Mouse (Mus musculus) midbrain, embryonic 15.5 days (tissue): Measurements from ENCODE around the gene Ptk7. TPM values are rescaled to one million over a fixed set of nuclear protein-coding genes. Genes with fewer than 3 reads are reported as not detected.

Source experiments
- ATAC-seq: fragments of 200-750 bp; cut with Nextera tagmentation; replicated peaks from 2 replicates; pipeline ENCODE4 v1.8.0; 2017; ENCODE audit warnings: moderate TSS enrichment
- H3K27ac ChIP-seq: fragments of 300-500 bp; sonication (generic); 2 replicates; pipeline ENCODE4 v1.5.1; 2015; ENCODE audit warnings: mild to moderate bottlenecking, inconsistent platforms
- H3K27me3 ChIP-seq: fragments of 300-500 bp; sonication (generic); replicated peaks from 2 replicates; pipeline ENCODE4 v1.6.1; 2015; ENCODE audit warnings: inconsistent platforms
- H3K36me3 ChIP-seq: fragments of 300-500 bp; sonication (generic); replicated peaks from 2 replicates; pipeline ENCODE4 v1.6.1; 2015; ENCODE audit warnings: inconsistent platforms
- H3K4me1 ChIP-seq: fragments of 300-500 bp; sonication (generic); 2 replicates; pipeline ENCODE4 v1.6.1; 2015; ENCODE audit warnings: inconsistent platforms
- H3K4me2 ChIP-seq: fragments of 300-500 bp; sonication (generic); 2 replicates; pipeline ENCODE4 v1.6.1; 2015; ENCODE audit warnings: inconsistent platforms, mild to moderate bottlenecking, moderate library complexity
- H3K4me3 ChIP-seq: fragments of 300-500 bp; sonication (generic); 2 replicates; pipeline ENCODE4 v1.5.1; 2015; ENCODE audit warnings: mild to moderate bottlenecking, inconsistent platforms
- H3K9ac ChIP-seq: fragments of 300-500 bp; sonication (generic); 2 replicates; pipeline ENCODE4 v1.6.1; 2015; ENCODE audit warnings: mild to moderate bottlenecking, inconsistent platforms
- H3K9me3 ChIP-seq: fragments of 300-500 bp; sonication (generic); 2 replicates; pipeline ENCODE4 v1.6.1; 2016; ENCODE audit warnings: inconsistent platforms
- WGBS: fragments of 180-500 bp; shearing (Covaris S2); methylation state at CpG from one replicate; pipeline ENCODE4 v1.1.7; 2015; ENCODE audit warnings: mixed read lengths; 5-methylcytosine and 5-hydroxymethylcytosine counted together
- polyA plus RNA-seq: library from polyadenylated mRNA; unstranded; fragments of >200 nt; fragmentation: Nextera tagmentation; extraction: Ambion mirVana; gene quantifications from 2 replicates; pipeline ENCODE4 v1.2.1, GENCODE M21; 2015

The Ptk7 gene
- polyA plus RNA-seq, 1 experiment from 2014 or later, result 34.8 TPM

DNA sequence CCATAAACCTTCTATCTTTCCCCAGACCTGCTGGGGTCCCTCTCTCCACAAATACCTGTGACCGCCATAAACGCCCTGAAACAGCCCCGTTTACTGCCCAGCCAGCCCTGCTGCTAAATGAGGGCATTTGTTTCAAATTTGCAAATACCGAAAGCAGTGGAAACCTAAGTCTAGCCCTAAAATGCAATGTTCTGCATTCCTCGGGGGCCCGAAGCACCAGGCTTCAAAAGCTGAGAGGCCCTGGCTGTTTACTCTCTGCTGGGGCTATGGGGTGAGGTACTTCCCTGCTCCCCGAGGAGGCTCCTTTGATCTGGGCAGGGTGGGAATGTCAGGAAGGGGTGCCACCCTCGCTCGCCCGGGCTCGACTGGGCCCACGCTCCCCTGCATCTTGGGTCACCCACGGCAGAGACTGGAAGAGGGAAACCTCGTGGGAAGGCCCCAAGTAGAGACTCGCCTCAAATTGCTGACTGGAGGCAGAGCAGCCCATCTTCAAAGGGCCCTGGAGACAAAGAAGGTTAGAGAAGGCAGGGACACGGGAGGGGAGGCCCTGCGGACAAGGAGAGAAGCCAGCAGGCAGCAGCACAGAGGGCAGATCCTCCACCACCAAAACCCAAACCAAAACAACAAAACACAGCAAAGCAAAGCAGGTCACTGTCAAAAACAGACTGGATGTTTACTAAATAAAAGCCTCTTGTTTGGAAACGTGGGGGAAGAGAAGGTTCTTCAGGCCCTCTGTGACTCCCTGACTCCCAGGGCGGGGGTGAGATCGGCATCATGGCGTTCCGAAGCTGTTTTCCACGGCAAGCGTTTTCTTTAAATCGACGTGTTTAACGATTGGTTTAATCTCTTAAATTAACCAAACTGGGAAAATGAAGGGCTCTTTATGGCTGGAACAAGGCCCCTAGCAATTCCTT lies 10.3 kb downstream of the Ptk7 start:
- Histone ChIP-seq H3K4me2 (peak overlapping the region; percentile 35), H3K4me1 (peaks cover 45% of the 10 kb centered on the region), H3K27ac (peak overlapping the region; percentile 77), H3K4me3 (no peak overlapping the region), H3K9ac (peak overlapping the region; percentile 33), H3K9me3 (no peaks in the 10 kb centered on the region), H3K27me3 (no peaks in the 10 kb centered on the region), H3K36me3 (no peaks in the 10 kb centered on the region)
- WGBS, result 7% methylated on average over 27 of the region's 27 CpGs
- 0 out of 2 replicates have a peak, but pooled peaks have one; percentile 10 for ATAC-seq

DNA sequence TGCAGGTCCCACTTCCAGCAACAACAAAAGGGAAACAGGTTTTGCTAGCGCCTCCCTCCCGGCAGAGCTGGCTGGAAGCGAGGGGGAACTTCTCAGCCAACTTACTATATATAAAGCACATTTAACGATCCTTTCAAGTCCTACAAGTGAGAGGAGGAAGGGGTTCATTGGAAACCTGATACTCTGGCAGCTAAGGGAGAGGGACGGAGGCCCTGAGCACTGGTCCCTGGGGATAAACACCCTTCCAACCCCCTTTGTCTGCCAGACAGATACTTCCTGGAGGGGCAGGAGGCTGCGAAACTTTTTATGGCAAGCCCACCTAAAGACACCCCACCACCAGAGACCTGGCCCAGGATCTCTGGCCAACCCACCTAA lies 10.9 kb downstream of the Ptk7 start:
- H3K36me3 ChIP-seq, result no peaks in the 10 kb centered on the region
- H3K4me2 ChIP-seq, result peak overlapping the region; percentile 35
- H3K4me1 ChIP-seq, result peaks cover 39% of the 10 kb centered on the region
- H3K4me3 ChIP-seq, result no peak overlapping the region
- ATAC-seq, result no peak
- WGBS, result 16% methylated on average over 6 of the region's 6 CpGs
- peak overlapping the region; percentile 77 for H3K27ac ChIP-seq
- H3K9ac ChIP-seq, result peak overlapping the region; percentile 33; the same call in 1 of the 2 replicates
- H3K9me3 ChIP-seq, result no peaks in the 10 kb centered on the region
- H3K27me3 ChIP-seq, result no peaks in the 10 kb centered on the region

DNA sequence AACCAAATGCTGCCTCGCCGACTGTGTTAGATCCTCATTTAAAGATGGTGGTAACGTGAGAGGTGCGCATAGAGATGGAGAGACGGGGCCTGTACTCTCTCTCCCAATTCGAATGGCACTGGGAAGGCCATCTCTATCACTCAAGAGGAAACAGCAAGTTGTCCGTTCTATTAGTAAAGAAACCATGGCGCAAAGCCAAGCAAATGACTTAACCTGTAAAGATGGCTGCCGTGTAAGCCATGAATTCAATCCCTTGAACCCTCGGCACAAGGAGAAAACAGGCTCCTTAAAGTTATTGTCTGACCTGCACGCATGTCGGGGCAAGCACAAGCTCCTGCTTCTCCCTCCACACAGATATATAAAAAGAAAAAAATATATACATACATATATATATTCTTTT lies 11.5 kb downstream of the Ptk7 start:
- no peaks in the 10 kb centered on the region for H3K27me3 ChIP-seq
- H3K4me2 ChIP-seq, result no peak overlapping the region
- no peaks in the 10 kb centered on the region for H3K36me3 ChIP-seq
- H3K9me3 ChIP-seq, result no peaks in the 10 kb centered on the region
- WGBS, result 71% methylated on average over 12 of the region's 12 CpGs
- H3K4me1 ChIP-seq, result peaks cover 40% of the 10 kb centered on the region
- H3K27ac ChIP-seq, result no peak overlapping the region
- H3K9ac ChIP-seq, result no peak overlapping the region
- no peak overlapping the region for H3K4me3 ChIP-seq
- no peak for ATAC-seq

DNA sequence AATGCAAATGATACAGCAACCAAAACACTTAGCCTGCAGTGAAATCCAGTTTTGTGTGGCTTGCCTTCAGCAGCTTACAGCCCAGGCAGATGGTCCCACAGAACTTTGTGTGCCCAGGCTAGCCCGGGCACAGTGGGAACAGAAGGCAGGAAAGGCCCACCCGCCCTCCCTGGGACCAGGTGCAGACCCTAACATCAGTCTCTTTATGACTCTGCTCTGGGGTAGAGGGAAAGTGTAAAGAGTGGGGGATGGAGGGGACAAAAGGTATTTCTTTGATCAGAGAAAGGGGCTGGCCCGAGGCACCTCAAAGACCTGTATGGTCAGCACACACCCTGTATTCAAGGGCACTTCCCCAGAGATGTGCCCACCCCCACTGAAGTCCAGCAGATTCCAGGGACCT lies 16.1 kb downstream of the Ptk7 start:
- no peak for ATAC-seq
- Histone ChIP-seq H3K4me2 (no peak overlapping the region), H3K9me3 (no peaks in the 10 kb centered on the region), H3K27ac (no peak overlapping the region), H3K4me1 (peaks cover 12% of the 10 kb centered on the region), H3K4me3 (no peak overlapping the region), H3K27me3 (no peaks in the 10 kb centered on the region), H3K36me3 (no peaks in the 10 kb centered on the region), H3K9ac (no peak overlapping the region)
- WGBS, result 51% methylated on average over 3 of the region's 3 CpGs

DNA sequence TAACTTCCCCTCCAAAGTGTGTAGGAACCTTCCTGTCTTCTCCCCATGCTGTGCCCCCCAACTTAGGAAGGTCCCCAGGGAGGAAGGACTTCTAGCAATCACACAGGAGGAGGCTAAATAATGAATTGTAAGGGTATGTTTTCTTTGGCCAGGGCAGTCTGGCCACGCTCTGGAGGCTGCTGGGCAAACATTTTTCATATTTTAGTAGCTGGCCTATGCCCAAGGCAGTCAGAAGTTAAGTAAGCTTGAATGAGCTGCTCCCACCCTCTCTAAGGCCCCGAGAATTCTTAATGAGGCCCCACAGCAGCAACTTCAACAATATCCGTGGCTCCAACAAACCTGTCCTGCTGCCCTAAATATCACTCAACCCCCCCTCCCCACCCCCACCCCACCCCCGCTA lies 16.5 kb downstream of the Ptk7 start:
- Histone ChIP-seq H3K9ac (no peak overlapping the region), H3K27ac (no peak overlapping the region), H3K4me2 (no peak overlapping the region), H3K27me3 (no peaks in the 10 kb centered on the region), H3K36me3 (no peaks in the 10 kb centered on the region), H3K4me1 (peaks cover 8% of the 10 kb centered on the region; the same call in 1 of the 2 replicates), H3K4me3 (no peak overlapping the region), H3K9me3 (no peaks in the 10 kb centered on the region)
- no peak for ATAC-seq
- WGBS, result 39% methylated on average over 4 of the region's 4 CpGs

DNA sequence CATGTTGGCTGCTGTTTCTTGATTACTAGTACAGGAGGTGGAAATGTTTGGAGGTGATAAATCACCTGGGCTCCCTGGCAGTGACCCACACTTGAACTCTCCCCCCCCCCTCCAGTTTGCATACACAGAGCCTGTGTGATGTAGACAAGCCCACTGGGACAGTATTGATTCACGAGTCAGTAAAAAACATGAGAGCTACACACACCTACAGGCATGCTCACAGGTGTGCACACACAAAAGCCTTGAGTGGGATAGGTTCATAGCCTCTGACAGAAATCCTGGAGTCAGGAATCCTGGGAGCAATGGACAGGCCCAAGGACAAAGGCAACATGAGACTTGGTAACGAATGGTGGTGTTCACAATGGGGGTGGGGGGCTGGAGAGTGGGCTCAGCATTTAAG lies 17.1 kb downstream of the Ptk7 start:
- 62% methylated on average over 2 of the region's 2 CpGs for WGBS
- Histone ChIP-seq H3K4me3 (no peak overlapping the region), H3K36me3 (no peaks in the 10 kb centered on the region), H3K9ac (no peak overlapping the region), H3K27ac (no peak overlapping the region), H3K4me2 (no peak overlapping the region), H3K4me1 (peaks cover 6% of the 10 kb centered on the region; the same call in 1 of the 2 replicates), H3K9me3 (no peaks in the 10 kb centered on the region), H3K27me3 (no peaks in the 10 kb centered on the region)
- no peak for ATAC-seq

DNA sequence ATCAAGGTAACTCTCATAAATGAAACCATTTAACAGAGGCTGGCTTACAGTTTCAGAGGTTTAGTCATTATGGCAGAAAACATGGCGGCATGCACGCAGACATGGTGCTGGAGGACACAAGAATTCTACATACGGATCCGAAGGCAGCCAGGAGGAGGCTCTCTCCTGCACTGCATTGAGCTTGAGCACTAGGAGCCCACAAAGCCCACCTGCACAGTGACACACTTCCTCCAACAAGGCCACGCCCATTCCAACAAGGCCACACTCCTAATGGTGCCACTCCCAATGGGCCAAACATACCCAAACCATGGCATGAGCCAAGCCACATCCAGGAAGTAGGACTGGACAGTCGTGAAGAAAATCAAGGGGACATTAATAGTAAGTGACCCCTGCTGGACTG lies 18.0 kb downstream of the Ptk7 start:
- H3K9ac ChIP-seq, result no peak overlapping the region
- peaks cover 6% of the 10 kb centered on the region; the same call in 1 of the 2 replicates for H3K4me1 ChIP-seq
- no peaks in the 10 kb centered on the region for H3K36me3 ChIP-seq
- no peaks in the 10 kb centered on the region for H3K9me3 ChIP-seq
- no peak overlapping the region for H3K4me2 ChIP-seq
- H3K27ac ChIP-seq, result no peak overlapping the region
- WGBS, result 93% methylated on average over 6 of the region's 6 CpGs
- no peak overlapping the region for H3K4me3 ChIP-seq
- ATAC-seq, result no peak
- H3K27me3 ChIP-seq, result no peaks in the 10 kb centered on the region

DNA sequence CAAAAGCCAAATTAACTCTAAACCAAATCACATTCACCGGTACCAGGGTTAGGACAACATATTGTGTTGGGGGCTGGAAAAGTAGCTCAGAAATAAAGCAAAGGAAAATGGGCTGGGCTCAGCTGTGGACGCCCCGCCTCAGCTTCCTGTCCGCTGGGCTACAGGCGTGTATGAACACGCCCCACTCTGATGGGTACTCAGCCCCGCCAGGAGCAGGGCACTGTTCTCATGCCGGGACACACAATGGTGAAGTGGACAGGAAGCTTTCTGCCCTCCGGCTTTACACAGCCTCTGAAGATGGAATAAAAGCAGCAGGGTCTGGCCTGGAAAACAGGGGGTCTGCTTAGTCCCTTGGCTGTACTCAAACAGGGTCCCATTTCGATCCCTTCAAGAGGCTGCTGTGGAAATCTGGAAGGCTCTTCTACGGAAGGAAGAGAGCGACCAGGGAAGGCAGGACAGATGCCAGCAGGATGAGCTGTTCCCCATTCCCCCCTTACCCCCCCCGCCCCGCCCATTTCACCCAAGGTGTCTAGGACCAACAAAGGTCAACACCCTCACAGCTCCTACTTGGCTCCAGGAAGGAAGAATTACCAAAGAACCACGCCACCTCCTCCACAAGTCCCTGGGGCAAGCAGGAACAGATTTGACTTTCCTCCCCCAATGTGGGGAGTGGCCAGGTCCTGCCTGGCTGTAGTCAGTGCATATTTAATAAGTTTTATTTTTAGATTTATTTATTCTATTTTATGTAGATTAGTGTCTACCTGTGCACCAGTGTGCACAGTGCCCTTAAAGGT lies 19.4 kb downstream of the Ptk7 start:
- no peaks in the 10 kb centered on the region for H3K36me3 ChIP-seq
- no peak for ATAC-seq
- H3K9ac ChIP-seq, result no peak overlapping the region
- no peak overlapping the region for H3K4me2 ChIP-seq
- no peaks in the 10 kb centered on the region for H3K9me3 ChIP-seq
- H3K4me1 ChIP-seq, result peaks cover 15% of the 10 kb centered on the region
- no peak overlapping the region for H3K27ac ChIP-seq
- H3K27me3 ChIP-seq, result no peaks in the 10 kb centered on the region
- WGBS, result 69% methylated on average over 15 of the region's 15 CpGs
- H3K4me3 ChIP-seq, result no peak overlapping the region

DNA sequence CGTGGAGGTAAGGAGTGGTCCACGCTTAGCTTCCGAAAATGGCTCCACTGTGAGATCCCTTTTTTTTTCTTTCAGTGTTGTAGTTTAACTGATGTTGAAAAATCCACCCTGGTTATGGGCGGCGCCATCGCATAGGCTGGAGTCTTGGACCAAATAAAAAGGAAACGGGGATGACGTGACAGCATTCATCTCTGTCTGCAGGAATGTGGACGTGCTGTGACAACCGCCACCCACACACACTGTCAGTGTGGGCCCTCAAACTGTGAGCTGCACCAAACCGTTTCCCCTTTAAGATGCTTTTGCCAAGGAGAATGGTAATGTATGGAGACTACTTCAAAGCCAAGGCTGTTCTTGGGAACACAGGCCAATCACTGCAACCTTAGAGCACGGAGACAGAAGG lies 23.3 kb downstream of the Ptk7 start:
- Histone ChIP-seq H3K36me3 (no peaks in the 10 kb centered on the region), H3K4me3 (no peak overlapping the region), H3K4me1 (peaks cover 18% of the 10 kb centered on the region), H3K9me3 (no peaks in the 10 kb centered on the region), H3K4me2 (no peak overlapping the region), H3K27me3 (no peaks in the 10 kb centered on the region), H3K9ac (no peak overlapping the region), H3K27ac (no peak overlapping the region)
- no peak for ATAC-seq
- WGBS, result 75% methylated on average over 12 of the region's 12 CpGs

DNA sequence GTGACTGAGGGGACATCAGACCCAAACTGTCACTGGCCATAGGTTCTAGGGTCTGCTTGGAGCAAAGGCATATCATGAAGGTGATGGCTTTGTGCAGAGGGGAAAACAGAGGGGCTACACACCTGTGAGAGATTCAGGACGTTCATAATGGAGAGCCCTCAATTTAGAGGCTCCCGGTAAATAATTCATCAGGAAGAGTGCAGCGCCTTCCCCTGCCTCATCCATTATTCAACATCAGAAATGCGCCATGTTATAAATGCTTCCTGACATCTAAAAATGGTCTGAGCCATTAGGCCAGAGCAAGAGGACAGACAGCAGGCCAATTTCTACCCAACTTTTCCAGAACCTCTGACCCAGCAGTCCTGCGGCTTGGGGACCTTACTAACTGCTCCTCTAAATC lies 24.2 kb downstream of the Ptk7 start:
- ATAC-seq, result no peak
- 34% methylated on average over 5 of the region's 5 CpGs for WGBS

DNA sequence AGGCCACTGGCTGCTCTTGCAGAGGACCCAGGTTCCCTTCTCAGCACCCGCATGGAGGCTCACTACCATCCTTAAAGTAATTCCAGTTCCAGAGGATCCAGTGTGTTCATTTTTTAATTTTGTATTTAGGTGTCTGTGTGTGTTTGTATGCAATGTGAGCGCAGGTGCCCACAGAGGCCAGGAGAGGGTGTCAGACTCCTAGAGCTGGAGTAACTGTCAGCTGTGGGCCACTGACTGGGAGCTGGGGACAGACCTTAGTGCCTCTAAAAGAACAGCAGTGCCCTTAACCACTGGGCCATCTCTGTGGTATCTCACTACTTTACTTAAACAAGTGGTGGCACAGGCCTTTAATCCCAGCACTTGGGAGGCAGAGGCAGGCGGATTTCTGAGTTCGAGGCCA lies 26.1 kb downstream of the Ptk7 start:
- no peaks in the 10 kb centered on the region for H3K36me3 ChIP-seq
- H3K4me1 ChIP-seq, result peaks cover 15% of the 10 kb centered on the region
- 98% methylated on average over 4 of the region's 4 CpGs for WGBS
- no peaks in the 10 kb centered on the region for H3K27me3 ChIP-seq
- no peaks in the 10 kb centered on the region for H3K9me3 ChIP-seq
- H3K9ac ChIP-seq, result no peak overlapping the region
- no peak overlapping the region for H3K4me2 ChIP-seq
- H3K27ac ChIP-seq, result no peak overlapping the region
- no peak for ATAC-seq
- no peak overlapping the region for H3K4me3 ChIP-seq

More for the DNA sequence above, 24.2 kb downstream of the Ptk7 start:
- H3K4me1 ChIP-seq, result peaks cover 18% of the 10 kb centered on the region
- no peaks in the 10 kb centered on the region for H3K9me3 ChIP-seq
- H3K27me3 ChIP-seq, result no peaks in the 10 kb centered on the region
- H3K4me3 ChIP-seq, result no peak overlapping the region
- no peaks in the 10 kb centered on the region for H3K36me3 ChIP-seq
- peak overlapping the region; percentile 56 for H3K27ac ChIP-seq
- H3K4me2 ChIP-seq, result no peak overlapping the region
- H3K9ac ChIP-seq, result no peak overlapping the region

DNA sequence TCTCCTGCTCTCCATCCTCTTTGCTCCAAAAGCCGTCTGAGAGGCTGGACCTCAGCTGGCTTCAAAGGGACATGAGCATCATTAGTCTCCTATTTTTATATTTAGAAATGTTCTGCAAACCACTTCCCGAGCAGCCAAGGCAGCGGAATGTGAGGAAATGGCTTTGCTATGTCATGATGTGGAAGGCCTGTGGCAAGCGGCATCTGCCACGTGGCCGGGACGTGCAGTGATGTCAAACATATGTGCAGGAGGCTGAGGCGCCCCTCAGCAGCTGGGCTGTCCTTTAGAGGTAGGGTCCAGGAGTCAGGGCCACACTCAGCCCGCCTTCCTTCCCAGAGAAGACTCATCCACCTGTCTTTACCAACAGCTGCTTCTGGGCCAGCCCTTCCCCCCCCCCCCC lies 27.1 kb downstream of the Ptk7 start:
- H3K4me2 ChIP-seq, result no peak overlapping the region
- no peak overlapping the region for H3K27ac ChIP-seq
- 83% methylated on average over 9 of the region's 9 CpGs for WGBS

More for the DNA sequence above, 27.1 kb downstream of the Ptk7 start:
- no peak for ATAC-seq
- Histone ChIP-seq H3K9ac (no peak overlapping the region), H3K27me3 (no peaks in the 10 kb centered on the region), H3K36me3 (no peaks in the 10 kb centered on the region), H3K4me3 (no peak overlapping the region), H3K9me3 (no peaks in the 10 kb centered on the region), H3K4me1 (peaks cover 15% of the 10 kb centered on the region)
